Mouse (Mus musculus) lung, postnatal 0 days (tissue): ENCODE results near the gene Utp6. TPM values are rescaled to one million over a fixed set of nuclear protein-coding genes. Genes with fewer than 3 reads are reported as not detected.

Experiments
- ATAC-seq: fragments of 200-750 bp; cut with Nextera tagmentation; 2 replicates; pipeline ENCODE4 v1.8.0; 2017; ENCODE audit warnings: moderate library complexity
- DNase-seq: peaks from one replicate; pipeline ENCODE4 v3.0.0-alpha.2; 2016; ENCODE audit warnings: low spot score
- H3K27ac ChIP-seq: fragments of 300-500 bp; sonication (generic); 2 replicates; pipeline ENCODE4 v1.5.1; 2014; ENCODE audit warnings: antibody characterized with exemption, mild to moderate bottlenecking, low read length, mixed read lengths
- H3K27me3 ChIP-seq: fragments of 300-500 bp; sonication (generic); replicated peaks from 2 replicates; pipeline ENCODE4 v1.6.1; 2014; ENCODE audit warnings: low read length, mixed read lengths; ENCODE audit not compliant: insufficient read depth
- H3K36me3 ChIP-seq: fragments of 300-500 bp; sonication (generic); 2 replicates; pipeline ENCODE4 v1.6.1; 2014; ENCODE audit warnings: low read length, mixed read lengths; ENCODE audit not compliant: insufficient read depth
- H3K4me1 ChIP-seq: fragments of 300-500 bp; sonication (generic); 2 replicates; pipeline ENCODE4 v1.6.1; 2014; ENCODE audit warnings: antibody characterized with exemption, low read depth, low read length, mixed read lengths; ENCODE audit not compliant: insufficient read depth
- H3K4me2 ChIP-seq: fragments of 300-500 bp; sonication (generic); replicated peaks from 2 replicates; pipeline ENCODE4 v1.6.1; 2014; ENCODE audit warnings: low read depth, mild to moderate bottlenecking, low read length, moderate library complexity, mixed read lengths
- H3K4me3 ChIP-seq: fragments of 300-500 bp; sonication (generic); 2 replicates; pipeline ENCODE4 v1.5.1; 2014; ENCODE audit warnings: low read depth, low read length
- H3K9ac ChIP-seq: fragments of 300-500 bp; sonication (generic); replicated peaks from 2 replicates; pipeline ENCODE4 v1.6.1; 2014; ENCODE audit warnings: low read depth, mild to moderate bottlenecking
- H3K9me3 ChIP-seq: fragments of 300-500 bp; sonication (generic); 2 replicates; pipeline ENCODE4 v1.6.1; 2016; ENCODE audit warnings: low read length, mixed read lengths
- CTCF ChIP-seq: IDR thresholded peaks from 2 replicates; pipeline ENCODE4 v1.5.1; 2016; ENCODE audit warnings: antibody characterized with exemption, mild to moderate bottlenecking
- EP300 ChIP-seq: IDR thresholded peaks from 2 replicates; pipeline ENCODE4 v1.6.1; 2016; ENCODE audit warnings: antibody characterized with exemption, mild to moderate bottlenecking, control low read depth
- WGBS: fragments of 180-500 bp; shearing (Covaris S2); extraction: QIAGEN DNeasy Blood & Tissue Kit; methylation state at CpG from one replicate; pipeline ENCODE4 v1.1.7; 2014; 5-methylcytosine and 5-hydroxymethylcytosine counted together
- polyA plus RNA-seq: library from polyadenylated mRNA; unstranded; fragments of >200 nt; fragmentation: Nextera tagmentation; extraction: Ambion mirVana; gene quantifications from 2 replicates; pipeline ENCODE4 v1.2.1, GENCODE M21; 2015

Gene Utp6
- polyA plus RNA-seq, result 14.9 and 21.5 TPM in 2 replicates

DNA sequence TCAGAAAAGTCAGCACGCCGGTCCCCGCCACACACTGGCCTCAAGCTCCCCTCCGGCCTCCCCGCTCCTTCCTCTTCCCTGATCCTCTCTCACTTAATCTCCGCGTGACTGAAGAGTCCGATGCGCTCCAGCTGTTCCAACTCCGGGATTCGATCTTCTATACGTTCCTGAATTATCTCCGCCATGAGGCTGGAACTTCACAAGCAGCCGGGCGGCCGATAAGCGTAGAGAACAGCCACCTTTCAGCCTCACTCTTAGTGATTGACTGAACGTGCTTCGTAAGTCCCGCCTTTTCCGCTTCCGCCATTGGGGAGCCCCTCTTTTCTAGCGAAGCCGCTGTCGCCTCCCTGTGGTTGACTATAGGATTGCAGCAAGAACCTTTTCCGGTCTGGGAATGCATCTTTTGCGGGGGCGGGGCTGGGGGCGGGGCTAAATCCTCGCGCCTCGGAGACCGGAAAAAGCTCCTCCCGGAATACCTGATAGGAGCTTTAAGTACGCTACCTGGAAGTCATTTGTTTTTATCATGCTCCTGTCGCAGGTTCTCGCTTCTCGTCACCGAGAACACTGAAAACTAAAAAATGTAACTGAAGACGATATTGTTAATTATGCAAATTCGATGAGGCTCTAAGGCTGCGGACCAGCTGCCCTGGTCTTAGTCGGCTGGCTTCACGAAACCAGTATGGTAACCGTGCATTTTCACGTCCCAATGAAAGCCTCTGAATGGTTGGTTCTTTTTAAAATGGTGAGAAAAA, at the start of gene Utp6:
Gene Utp6 (minus strand): TSS at position 266 of the 752 bp plus-strand sequence.
- Histone ChIP-seq H3K4me3 (peak within 1 kb of the TSS; percentile 68), H3K4me1 (no peaks in the 10 kb centered on the region), H3K27ac (peak within 1 kb of the TSS; percentile 73), H3K27me3 (no peaks in the 10 kb centered on the region), H3K9me3 (no peaks in the 10 kb centered on the region), H3K36me3 (0 out of 2 replicates have a peak, but pooled peaks cover 2% of the 10 kb centered on the region), H3K9ac (peak within 1 kb of the TSS; percentile 69), H3K4me2 (peak within 1 kb of the TSS; percentile 84)
- WGBS, result under 1% methylated on average over 46 of the region's 46 CpGs
- DNase-seq (peak; percentile 98), ATAC-seq (peak; percentile 97)
- TF ChIP-seq CTCF (peak; percentile 84), EP300 (0 out of 2 replicates have a peak, but pooled peaks have one; percentile 27)

DNA sequence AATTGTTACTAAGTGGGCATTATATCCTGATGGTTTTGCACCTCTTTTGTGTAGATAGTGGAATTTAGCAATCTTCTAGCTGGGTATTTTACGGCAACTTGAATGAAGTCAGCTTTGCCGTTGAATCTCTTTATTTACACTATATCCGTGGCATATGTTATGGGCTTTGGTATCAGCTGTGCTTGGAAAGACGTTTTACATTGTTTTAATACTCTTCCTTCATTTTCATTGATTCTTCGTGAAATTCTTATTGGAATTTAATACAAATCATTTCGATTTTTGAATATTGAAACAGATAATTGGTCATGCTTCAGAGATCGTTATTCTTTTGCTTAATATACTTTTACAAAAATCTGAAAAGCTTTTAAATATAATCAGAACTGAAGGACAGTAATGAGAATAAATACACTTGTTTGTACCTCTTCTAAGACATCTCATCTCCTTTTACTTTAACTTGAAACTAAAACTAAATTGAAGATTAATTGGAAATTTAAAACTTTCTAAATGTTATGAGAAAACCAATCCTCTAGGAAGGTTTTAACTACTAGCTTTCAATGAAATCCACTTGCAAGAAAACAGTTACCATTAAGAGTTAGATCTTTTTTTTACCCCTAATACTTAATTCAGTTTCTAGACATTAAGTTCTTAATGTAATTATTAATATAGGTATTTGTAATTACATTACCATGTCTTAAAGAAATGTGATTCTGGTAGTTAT, 32.2 kb upstream of the Utp6 start:
- H3K4me3 ChIP-seq, result peak overlapping the region; percentile 86
- no peaks in the 10 kb centered on the region; the same call in 1 of the 2 replicates for H3K4me1 ChIP-seq
- no peaks in the 10 kb centered on the region for H3K36me3 ChIP-seq
- no peak overlapping the region for H3K27ac ChIP-seq
- WGBS, result 3% methylated on average over 7 of the region's 7 CpGs
- TF ChIP-seq EP300 (no peak), CTCF (no peak)
- H3K9ac ChIP-seq, result peak overlapping the region; percentile 84
- H3K9me3 ChIP-seq, result no peaks in the 10 kb centered on the region
- H3K4me2 ChIP-seq, result peak overlapping the region; percentile 83
- ATAC-seq (no peak), DNase-seq (no peak)
- H3K27me3 ChIP-seq, result no peaks in the 10 kb centered on the region

DNA sequence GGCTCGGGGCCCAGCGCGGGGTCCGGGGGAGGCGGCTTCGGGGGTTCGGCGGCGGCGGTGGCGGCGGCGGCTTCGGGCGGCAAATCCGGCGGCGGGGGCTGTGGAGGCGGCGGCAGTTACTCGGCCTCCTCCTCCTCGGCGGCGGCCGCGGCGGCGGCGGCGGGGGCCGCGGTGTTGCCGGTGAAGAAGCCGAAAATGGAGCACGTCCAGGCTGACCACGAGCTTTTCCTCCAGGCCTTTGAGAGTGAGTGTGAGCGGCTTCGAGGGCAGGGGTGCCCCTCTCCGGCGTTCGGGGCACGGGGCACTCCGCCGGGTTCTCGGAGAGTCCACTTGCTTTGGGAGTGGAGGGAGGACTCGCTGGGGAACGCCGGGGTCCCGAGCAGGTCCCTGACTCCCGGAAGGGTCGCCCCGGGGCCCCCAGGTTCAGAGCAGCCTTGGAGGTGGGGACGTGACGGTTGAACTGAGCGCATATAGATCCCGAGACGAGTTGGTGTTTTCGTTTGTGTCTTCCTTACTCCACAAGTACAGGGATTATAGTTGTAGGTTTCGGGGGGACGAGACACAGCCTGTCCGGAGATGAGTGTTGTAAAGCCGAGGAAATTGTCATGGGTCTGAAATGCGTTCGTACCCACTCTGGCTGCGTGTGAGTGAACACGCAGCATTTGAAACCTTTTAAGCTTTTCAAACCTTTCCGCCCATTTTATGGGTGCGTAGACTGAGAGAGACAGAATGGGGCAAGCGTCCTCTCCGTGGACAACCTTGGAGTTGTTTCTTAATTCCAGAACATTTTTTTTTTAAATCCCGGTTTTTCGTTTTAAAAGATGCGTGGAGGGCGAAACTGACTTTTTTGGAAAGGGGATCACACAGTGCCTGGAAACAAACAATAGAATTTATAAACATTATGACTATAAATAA, 31.4 kb upstream of the Utp6 start:
- Histone ChIP-seq H3K9me3 (no peaks in the 10 kb centered on the region), H3K4me2 (peak overlapping the region; percentile 83), H3K4me1 (no peaks in the 10 kb centered on the region; the same call in 1 of the 2 replicates), H3K36me3 (no peaks in the 10 kb centered on the region), H3K27me3 (no peaks in the 10 kb centered on the region), H3K27ac (peak overlapping the region; percentile 92), H3K4me3 (peak overlapping the region; percentile 86), H3K9ac (peak overlapping the region; percentile 84)
- TF ChIP-seq CTCF (no peak), EP300 (no peak)
- DNase-seq (peak; percentile 39), ATAC-seq (peak; percentile 38)
- under 1% methylated on average over 51 of the region's 74 CpGs for WGBS

DNA sequence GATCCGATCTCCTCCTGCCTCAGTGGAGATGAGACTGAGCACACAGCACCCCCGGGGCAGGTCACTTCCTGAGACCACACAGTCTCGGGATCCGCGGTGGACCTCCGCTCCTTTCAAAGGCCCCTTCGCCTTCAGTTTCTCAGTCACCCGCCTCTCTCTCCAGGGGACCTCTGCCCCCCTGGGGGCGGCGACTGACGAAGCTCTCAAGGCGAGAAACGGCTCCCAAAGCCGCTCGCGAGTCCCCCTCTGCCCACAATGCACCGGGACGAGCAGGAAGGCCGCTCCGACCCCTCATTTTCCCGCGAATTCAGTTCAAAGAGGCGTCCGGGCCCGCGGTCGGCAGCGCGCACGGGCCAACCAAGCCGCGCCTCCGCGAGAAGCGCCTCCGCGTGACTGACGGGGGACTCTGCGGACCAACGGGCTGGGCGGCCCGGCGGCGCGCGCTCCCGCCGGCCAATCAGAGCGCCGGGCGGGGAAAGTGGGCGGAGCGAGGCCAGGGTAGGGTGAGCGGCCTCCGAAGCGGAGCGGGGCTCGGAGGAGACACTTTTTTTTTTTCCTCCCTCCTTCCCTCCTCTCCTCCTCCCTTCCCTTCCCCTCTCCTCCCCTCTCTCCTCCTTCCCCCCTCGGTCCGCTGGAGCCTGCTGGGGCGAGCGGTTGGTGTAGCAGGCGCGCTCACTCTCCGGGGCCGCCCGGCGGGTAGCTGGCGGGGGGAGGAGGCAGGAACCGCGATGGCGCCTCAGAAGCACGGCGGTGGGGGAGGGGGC, 30.6 kb upstream of the Utp6 start, which contains the start of gene Suz12:
Gene Suz12 (plus strand): TSS at position 515 of the 764 bp plus-strand sequence.
- H3K4me2 ChIP-seq, result peak within 1 kb of the TSS; percentile 83
- WGBS, result 0% methylated on average over 59 of the region's 74 CpGs
- ATAC-seq (peak; percentile 99), DNase-seq (peak; percentile 98)
- H3K4me3 ChIP-seq, result peak within 1 kb of the TSS; percentile 86
- TF ChIP-seq CTCF (peak; percentile 4; the same call in 1 of the 2 replicates), EP300 (no peak)
- H3K4me1 ChIP-seq, result no peaks in the 10 kb centered on the region; the same call in 1 of the 2 replicates
- no peaks in the 10 kb centered on the region for H3K36me3 ChIP-seq
- no peaks in the 10 kb centered on the region for H3K27me3 ChIP-seq
- H3K27ac ChIP-seq, result peak within 1 kb of the TSS; percentile 92
- H3K9me3 ChIP-seq, result no peaks in the 10 kb centered on the region
- H3K9ac ChIP-seq, result peak within 1 kb of the TSS; percentile 84

DNA sequence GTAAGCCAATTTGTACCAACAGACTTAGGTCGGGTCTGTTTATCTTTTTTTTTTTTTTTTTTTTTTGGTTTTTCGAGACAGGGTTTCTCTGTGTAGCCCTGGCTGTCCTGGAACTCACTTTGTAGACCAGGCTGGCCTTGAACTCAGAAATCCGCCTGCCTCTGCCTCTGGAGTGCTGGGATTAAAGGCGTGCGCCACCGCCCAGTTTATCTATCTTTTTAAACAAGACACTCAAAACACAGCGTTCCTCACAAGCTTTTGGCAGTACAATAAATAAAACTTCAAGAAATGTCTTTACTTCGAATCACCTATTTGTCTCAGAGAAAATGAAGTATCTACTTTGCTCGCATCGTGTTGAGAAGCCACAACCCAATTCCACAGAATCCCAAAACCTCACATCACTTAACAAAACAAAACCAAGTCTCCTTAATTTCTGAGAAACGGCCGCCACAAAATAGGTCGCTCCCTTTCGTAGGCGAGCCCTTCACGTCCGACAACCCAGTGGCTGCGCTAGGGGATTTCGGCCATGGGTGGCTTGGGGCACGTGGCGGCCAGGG, 29.9 kb upstream of the Utp6 start:
- ATAC-seq (no peak), DNase-seq (no peak)
- peak overlapping the region; percentile 66 for H3K27ac ChIP-seq
- H3K9ac ChIP-seq, result peak overlapping the region; percentile 84
- no peak for TF ChIP-seq CTCF
- TF ChIP-seq EP300, result no peak
- no peaks in the 10 kb centered on the region; the same call in 1 of the 2 replicates for H3K4me1 ChIP-seq
- H3K4me2 ChIP-seq, result peak overlapping the region; percentile 83
- H3K9me3 ChIP-seq, result no peaks in the 10 kb centered on the region
- H3K4me3 ChIP-seq, result peak overlapping the region; percentile 86
- WGBS, result 23% methylated on average over 20 of the region's 21 CpGs
- H3K27me3 ChIP-seq, result no peaks in the 10 kb centered on the region
- H3K36me3 ChIP-seq, result no peaks in the 10 kb centered on the region
